Mouse (Mus musculus) lung, postnatal 25 days (tissue): ENCODE measurements around the gene Fam118a.
"Not testable (repeated sequence)": the region's sequence is repeated elsewhere in the genome, so short reads cannot be mapped to it uniquely, and the experiment has no call there.

Experiments used
- DNase-seq: peaks from one replicate; pipeline ENCODE4 v3.0.0; 2022; ENCODE audit warnings: low spot score

Gene Fam118a

GRCm38 (mm10) chr15:85028648-85029047 is at the start of gene Fam118a:
Gene Fam118a, plus strand, starts transcription at chr15:85028948.
- DNase-seq, result not testable (repeated sequence)

GRCm38 (mm10) chr15:84981609-84982313 is 47.0 kb upstream of the Fam118a start:
- DNase-seq, result no peak

GRCm38 (mm10) chr15:84982888-84983287 is 45.9 kb upstream of the Fam118a start:
- no peak for DNase-seq

GRCm38 (mm10) chr15:84983721-84984120 is 45.0 kb upstream of the Fam118a start:
- no peak for DNase-seq

GRCm38 (mm10) chr15:84985516-84986160 is 43.1 kb upstream of the Fam118a start:
- DNase-seq, result no peak

- DNase-seq, result no peak
Measured at GRCm38 (mm10) chr15:84986171-84987019, 42.4 kb upstream of the Fam118a start.

- no peak for DNase-seq
Measured at GRCm38 (mm10) chr15:84987020-84987815, 41.5 kb upstream of the Fam118a start.

GRCm38 (mm10) chr15:84987874-84988825 is 40.6 kb upstream of the Fam118a start, which contains the start of gene 5031439G07Rik:
Gene 5031439G07Rik, minus strand, starts transcription at chr15:84988551.
- DNase-seq, result peak; percentile 95

GRCm38 (mm10) chr15:84989098-84989497 is 39.6 kb upstream of the Fam118a start:
- DNase-seq, result no peak

- no peak for DNase-seq
Measured at GRCm38 (mm10) chr15:84989771-84990170, 39.0 kb upstream of the Fam118a start.

GRCm38 (mm10) chr15:84994498-84994897 is 34.2 kb upstream of the Fam118a start:
- no peak for DNase-seq

GRCm38 (mm10) chr15:84995041-84995440 is 33.7 kb upstream of the Fam118a start:
- no peak for DNase-seq

GRCm38 (mm10) chr15:84995967-84996366 is 32.8 kb upstream of the Fam118a start:
- peak; percentile 74 for DNase-seq

GRCm38 (mm10) chr15:84997768-84998454 is 30.8 kb upstream of the Fam118a start:
- no peak for DNase-seq

- DNase-seq, result no peak
Measured at GRCm38 (mm10) chr15:84999911-85000310, 28.8 kb upstream of the Fam118a start.

GRCm38 (mm10) chr15:85000984-85001982 is 27.5 kb upstream of the Fam118a start:
- peak; percentile 75 for DNase-seq

GRCm38 (mm10) chr15:85009666-85010065 is 19.1 kb upstream of the Fam118a start:
- DNase-seq, result no peak

- peak; percentile 39 for DNase-seq
Measured at GRCm38 (mm10) chr15:85011895-85012661, 16.7 kb upstream of the Fam118a start.
